ENCODE assay signal across 12 mouse cellular contexts in the genomic region with DNA sequence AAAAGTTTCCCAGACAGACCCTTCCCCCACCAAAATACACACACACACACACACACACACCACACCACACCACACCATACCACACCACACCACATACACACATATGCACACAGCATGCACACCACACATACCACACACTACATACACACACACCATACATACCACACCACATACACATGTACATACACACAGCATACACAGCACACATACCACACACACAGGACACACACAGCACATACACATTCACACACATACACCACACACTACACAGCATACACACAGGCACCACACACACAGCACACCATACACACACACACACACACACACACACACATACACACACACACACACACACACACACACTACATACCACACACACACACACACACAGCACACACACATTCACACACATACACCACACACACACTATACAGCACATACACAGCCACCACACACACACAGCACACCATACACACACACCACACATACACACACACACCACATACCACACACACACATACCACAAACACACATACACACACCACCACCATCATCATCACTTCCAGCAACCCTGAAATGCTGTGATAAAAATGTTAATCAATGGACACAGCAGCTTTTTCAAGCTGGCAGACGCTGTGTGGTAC. TPM values are rescaled to one million over a fixed set of nuclear protein-coding genes. Genes with fewer than 3 reads are reported as not detected.
DNase-seq lines count a peak whose midpoint lies in the region; ATAC-seq and TF ChIP-seq lines count a peak whose summit lies in the region.
"Had no signal": no experiment of that assay in that cellular context is flagged by ENCODE, and none has a peak within 500 bp of the region (broad histone marks: within the 10 kb centered on the region; RNA-seq: fewer than 3 reads in every experiment).

No protein-coding gene starts in this region.

- no peak for DNase-seq in heart, postnatal 36 days
- no peak for DNase-seq in MEL (ENCODE audit: low read depth, low spot score)
- DNase-seq in ovary, postnatal 10 days (ENCODE audit: low spot score), result no peak
- DNase-seq in lung, postnatal 0 days (ENCODE audit: low spot score), result no peak
- no peak for DNase-seq in cerebellum, adult 8-10 months
- DNase-seq: cerebellum, adult 18-20 months; right cerebral cortex, postnatal 4 days; thymus, postnatal 25 days had no signal

- TF ChIP-seq CTCF in MEL (IDR thresholded peaks at IDR 0.05 in 2 of 3, conservative IDR thresholded peaks at IDR 0.05 in 1 of 3; ENCODE audit: control insufficient read depth in 1 of 3, insufficient read depth in 1 of 3, low read depth in 2 of 3, low read length in 3 of 3, poor library complexity in 1 of 3, severe bottlenecking in 1 of 3), result no peak
- no peak for TF ChIP-seq CTCF in lung, postnatal 0 days (IDR thresholded peaks at IDR 0.05)

- H3K4me2 ChIP-seq in heart, embryonic 15.5 days, result no peak overlapping the region
- H3K4me2 ChIP-seq in forebrain, embryonic 16.5 days (ENCODE audit: low read length), result no peak overlapping the region
- no peak overlapping the region for H3K4me2 ChIP-seq in midbrain, embryonic 16.5 days (ENCODE audit: low read length)
- no peak overlapping the region for H3K4me2 ChIP-seq in lung, postnatal 0 days (replicated peaks; ENCODE audit: low read depth, low read length)

- no peaks in the 10 kb centered on the region for H3K4me1 ChIP-seq in heart, embryonic 15.5 days (replicated peaks)
- H3K4me1 ChIP-seq in MEL (ENCODE audit: control insufficient read depth in 1 of 2, insufficient read depth in 2 of 2, low read length in 2 of 2), result no peaks in the 10 kb centered on the region
- peaks cover 16% of the 10 kb centered on the region for H3K4me1 ChIP-seq in forebrain, embryonic 16.5 days (replicated peaks; ENCODE audit: control insufficient read depth, insufficient read depth, low read length)
- H3K4me1 ChIP-seq in midbrain, embryonic 16.5 days (ENCODE audit: control insufficient read depth, insufficient read depth, low read length), result peaks cover 7% of the 10 kb centered on the region
- H3K4me1 ChIP-seq in lung, postnatal 0 days (ENCODE audit: insufficient read depth, low read depth, low read length), result no peaks in the 10 kb centered on the region

- no peak for TF ChIP-seq RAD21 in MEL (IDR thresholded peaks at IDR 0.05; ENCODE audit: low read depth, low read length)

- TF ChIP-seq POLR2A in MEL (IDR thresholded peaks at IDR 0.05; ENCODE audit: control insufficient read depth in 1 of 2, insufficient read depth in 1 of 2, low read depth in 1 of 2, low read length in 2 of 2, poor library complexity in 1 of 2), result no peak

- H3K79me2 ChIP-seq in MEL (ENCODE audit: control insufficient read depth, insufficient read depth, low read length, poor library complexity), result no peaks in the 10 kb centered on the region

- no peak overlapping the region for H3K27ac ChIP-seq in heart, embryonic 15.5 days
- H3K27ac ChIP-seq in MEL (ENCODE audit: control insufficient read depth, low read depth, low read length), result no peak overlapping the region
- H3K27ac ChIP-seq in forebrain, embryonic 16.5 days (ENCODE audit: low read length), result no peak overlapping the region
- no peak overlapping the region for H3K27ac ChIP-seq in midbrain, embryonic 16.5 days (ENCODE audit: low read length)
- H3K27ac ChIP-seq in lung, postnatal 0 days (ENCODE audit: low read length), result no peak overlapping the region
- H3K27ac ChIP-seq: macrophage had no signal

- peaks cover 26% of the 10 kb centered on the region for H3K27me3 ChIP-seq in heart, embryonic 15.5 days
- peaks cover 2 to 5% of the 10 kb centered on the region in 2 experiments for H3K27me3 ChIP-seq in MEL (ENCODE audit: control insufficient read depth in 1 of 2, insufficient read depth in 2 of 2, low read length in 2 of 2)
- H3K27me3 ChIP-seq in forebrain, embryonic 16.5 days (replicated peaks; ENCODE audit: control insufficient read depth, insufficient read depth, low read length), result peaks cover 33% of the 10 kb centered on the region
- no peaks in the 10 kb centered on the region; the same call in 1 of the 2 replicates for H3K27me3 ChIP-seq in midbrain, embryonic 16.5 days (ENCODE audit: control insufficient read depth, insufficient read depth, low read depth, low read length)
- H3K27me3 ChIP-seq in lung, postnatal 0 days (replicated peaks; ENCODE audit: insufficient read depth, low read length), result no peaks in the 10 kb centered on the region

- H3K9ac ChIP-seq in heart, embryonic 15.5 days, result no peak overlapping the region
- no peak overlapping the region for H3K9ac ChIP-seq in MEL (ENCODE audit: control insufficient read depth, low read depth, low read length, poor library complexity, severe bottlenecking)
- H3K9ac ChIP-seq in forebrain, embryonic 16.5 days (replicated peaks; ENCODE audit: low read depth, low read length), result no peak overlapping the region
- no peak overlapping the region for H3K9ac ChIP-seq in midbrain, embryonic 16.5 days (ENCODE audit: low read depth, low read length)
- no peak overlapping the region for H3K9ac ChIP-seq in lung, postnatal 0 days (replicated peaks; ENCODE audit: low read depth)

- H3K36me3 ChIP-seq in heart, embryonic 15.5 days, result no peaks in the 10 kb centered on the region
- H3K36me3 ChIP-seq in MEL (ENCODE audit: control insufficient read depth in 1 of 2, insufficient read depth in 2 of 2, low read length in 2 of 2), result no peaks in the 10 kb centered on the region
- H3K36me3 ChIP-seq in forebrain, embryonic 16.5 days (ENCODE audit: control insufficient read depth, insufficient read depth), result no peaks in the 10 kb centered on the region
- no peaks in the 10 kb centered on the region for H3K36me3 ChIP-seq in midbrain, embryonic 16.5 days (ENCODE audit: control insufficient read depth, insufficient read depth, low read length)
- H3K36me3 ChIP-seq in lung, postnatal 0 days (ENCODE audit: insufficient read depth, low read length), result no peaks in the 10 kb centered on the region

- no peak overlapping the region for H3K4me3 ChIP-seq in heart, embryonic 15.5 days
- H3K4me3 ChIP-seq in MEL (ENCODE audit: control insufficient read depth in 1 of 2, insufficient read depth in 1 of 2, low read depth in 2 of 2, low read length in 2 of 2), result no peak overlapping the region
- no peak overlapping the region for H3K4me3 ChIP-seq in forebrain, embryonic 16.5 days (replicated peaks; ENCODE audit: low read length)
- no peak overlapping the region for H3K4me3 ChIP-seq in midbrain, embryonic 16.5 days (ENCODE audit: low read depth, low read length)
- H3K4me3 ChIP-seq in lung, postnatal 0 days (ENCODE audit: low read depth, low read length), result no peak overlapping the region

- WGBS in heart, embryonic 15.5 days, result 76% methylated on average over 1 of the region's 1 CpGs
- 77% methylated on average over 1 of the region's 1 CpGs for WGBS in forebrain, embryonic 16.5 days
- WGBS in midbrain, embryonic 16.5 days, result 74% methylated on average over 1 of the region's 1 CpGs
- WGBS in lung, postnatal 0 days, result 86% methylated on average over 1 of the region's 1 CpGs

- intact Hi-C loops in heart, postnatal 36 days (cut with DNase I), result no loop called here

- TF ChIP-seq EP300 in MEL (IDR thresholded peaks at IDR 0.05; ENCODE audit: low read depth in 1 of 2, low read length in 2 of 2), result no peak
- TF ChIP-seq EP300 in lung, postnatal 0 days (IDR thresholded peaks at IDR 0.05), result no peak

- ATAC-seq in heart, embryonic 15.5 days (replicated peaks; ENCODE audit: insufficient number of reproducible peaks, insufficient read depth, low FRiP score, low read depth), result peak; percentile 69
- peak; percentile 67 for ATAC-seq in forebrain, embryonic 16.5 days
- ATAC-seq in midbrain, embryonic 16.5 days, result peak; percentile 83
- no peak for ATAC-seq in lung, postnatal 0 days

- H3K9me3 ChIP-seq in heart, embryonic 15.5 days (replicated peaks), result no peaks in the 10 kb centered on the region
- no peaks in the 10 kb centered on the region for H3K9me3 ChIP-seq in MEL (replicated peaks; ENCODE audit: insufficient read depth, low read length)
- no peaks in the 10 kb centered on the region for H3K9me3 ChIP-seq in forebrain, embryonic 16.5 days (ENCODE audit: control insufficient read depth, low read length)
- H3K9me3 ChIP-seq in midbrain, embryonic 16.5 days (replicated peaks; ENCODE audit: control insufficient read depth, low read length, poor library complexity, severe bottlenecking), result no peaks in the 10 kb centered on the region
- H3K9me3 ChIP-seq in lung, postnatal 0 days (ENCODE audit: low read length), result no peaks in the 10 kb centered on the region

TF ChIP-seq in MEL, 35 proteins besides CTCF, POLR2A, EP300 and RAD21 (continues in another document):
- no peak for TF ChIP-seq GATA1 (IDR thresholded peaks at IDR 0.05; ENCODE audit: low read depth, low read length)
- peak; percentile 75; the same call in 1 of the 2 replicates for TF ChIP-seq POLR2AphosphoS5 (IDR thresholded peaks at IDR 0.05; ENCODE audit: borderline replicate concordance, low read depth, low read length)
- no peak for TF ChIP-seq POLR2AphosphoS2 (IDR thresholded peaks at IDR 0.05; ENCODE audit: low read length)
- TF ChIP-seq USF1 (IDR thresholded peaks at IDR 0.05; ENCODE audit: low read depth, low read length), result no peak
- TF ChIP-seq ZNF384 (IDR thresholded peaks at IDR 0.05; ENCODE audit: low read depth, low read length), result no peak
- no peak for TF ChIP-seq SMC3 (IDR thresholded peaks at IDR 0.05; ENCODE audit: low read depth, low read length)

RNA-seq across cellular contexts. Expression of gene Aldoart2, which starts 26.6 kb away (rescaled TPM):
- polyA plus RNA-seq in heart, embryonic 15.5 days (2015; fragmentation: Nextera tagmentation; extraction: Ambion mirVana), result 0.10 TPM in 1 of 2 replicates, not detected in the other
- total RNA-seq in heart, postnatal 36 days (2021), result not detected
- total RNA-seq in MEL (2012; rRNA removed), result not detected in 2 replicates
- polyA plus RNA-seq in MEL (2012; ENCODE audit: insufficient read depth in 1 of 2, insufficient read length in 2 of 2, low read depth in 1 of 2, low replicate concordance in 2 of 2, missing spikeins in 1 of 2), result under 1 TPM in 1 of 2 experiments, not detected in 1; 0.26 TPM
- not detected in 2 replicates for polyA plus RNA-seq in forebrain, embryonic 16.5 days (2015; fragmentation: Nextera tagmentation; extraction: Ambion mirVana)
- polyA plus RNA-seq in midbrain, embryonic 16.5 days (2015; fragmentation: Nextera tagmentation; extraction: Ambion mirVana), result not detected in 2 replicates
- not detected in 2 replicates for polyA plus RNA-seq in lung, postnatal 0 days (2015; fragmentation: Nextera tagmentation; extraction: Ambion mirVana)
- polyA plus RNA-seq: macrophage had no signal

RNA-seq across cellular contexts. Expression of gene Nfkbia, which starts 46.0 kb away (rescaled TPM):
- 61.4 and 82.5 TPM in 2 replicates for polyA plus RNA-seq in heart, embryonic 15.5 days (2015; fragmentation: Nextera tagmentation; extraction: Ambion mirVana)
- 10 to 100 TPM; 32.8 to 65.3 TPM for total RNA-seq in heart, postnatal 36 days (2021)
- 8.1 and 9.3 TPM in 2 replicates for total RNA-seq in MEL (2012; rRNA removed)
- 10 to 100 TPM in 1 of 2 experiments, not detected in 1; 15.9 TPM for polyA plus RNA-seq in MEL (2012; ENCODE audit: insufficient read depth in 1 of 2, insufficient read length in 2 of 2, low read depth in 1 of 2, low replicate concordance in 2 of 2, missing spikeins in 1 of 2)
- polyA plus RNA-seq in forebrain, embryonic 16.5 days (2015; fragmentation: Nextera tagmentation; extraction: Ambion mirVana), result 53.4 and 58.5 TPM in 2 replicates
- 55.2 and 64.3 TPM in 2 replicates for polyA plus RNA-seq in midbrain, embryonic 16.5 days (2015; fragmentation: Nextera tagmentation; extraction: Ambion mirVana)
- 184 and 297 TPM in 2 replicates for polyA plus RNA-seq in lung, postnatal 0 days (2015; fragmentation: Nextera tagmentation; extraction: Ambion mirVana)
